Mouse (Mus musculus): ENCODE data around the gene Lrch3. TPM values are rescaled to one million over a fixed set of nuclear protein-coding genes. Genes with fewer than 3 reads are reported as not detected.

Lrch3 gene
- polyA plus RNA-seq, 1 experiment from 2014 or later = 24.3 TPM

DNA sequence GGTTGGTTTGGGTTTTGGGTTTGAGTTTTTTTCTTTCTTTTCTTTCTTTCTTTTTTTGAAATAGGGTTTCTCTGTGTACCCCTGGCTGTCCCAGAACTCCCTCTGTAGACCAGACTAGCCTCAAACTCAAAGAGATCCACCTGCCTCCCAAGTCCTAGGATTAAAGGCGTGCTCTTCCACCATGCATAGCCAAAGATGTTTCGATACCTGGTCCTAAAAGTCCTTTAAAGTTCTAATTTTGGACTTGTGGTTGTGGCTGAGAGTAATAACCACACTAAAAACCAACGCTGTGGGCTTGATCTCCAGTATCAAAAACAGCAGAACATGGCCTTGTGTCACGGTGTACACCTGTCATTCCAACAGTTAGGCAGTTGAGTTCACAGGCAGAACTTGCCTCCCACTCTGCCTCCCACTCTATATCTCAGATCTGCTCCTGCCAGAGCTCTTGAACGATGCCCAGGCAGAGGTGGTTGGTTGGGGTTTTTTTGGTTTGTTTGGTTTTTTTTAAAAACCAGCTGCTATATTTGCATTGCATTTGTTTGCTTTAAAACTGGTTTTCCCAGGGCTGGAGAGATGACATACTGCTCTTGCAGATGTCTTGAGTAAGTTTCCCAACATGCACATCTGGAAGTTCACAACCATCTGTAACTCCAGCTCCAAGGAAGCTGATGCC is 103.9 kb downstream of the Lrch3 start:
- ATAC-seq (no peak), DNase-seq (ENCODE audit: low spot score) (no peak)
- H3K9me3 ChIP-seq (replicated peaks; ENCODE audit: control insufficient read depth, low read length) = no peaks in the 10 kb centered on the region
- peaks cover 24% of the 10 kb centered on the region for H3K36me3 ChIP-seq (ENCODE audit: control insufficient read depth, insufficient read depth, low read length)
- no peaks in the 10 kb centered on the region for H3K27me3 ChIP-seq (replicated peaks; ENCODE audit: control insufficient read depth, insufficient read depth, low read length)
- no peaks in the 10 kb centered on the region for H3K4me1 ChIP-seq (ENCODE audit: control insufficient read depth, insufficient read depth, low read length)
- H3K4me2 ChIP-seq (ENCODE audit: low read length) = no peak overlapping the region
- WGBS = 93% methylated on average over 5 of the region's 5 CpGs
- no peak overlapping the region for H3K9ac ChIP-seq (ENCODE audit: low read length)
- no peak overlapping the region for H3K27ac ChIP-seq (ENCODE audit: low read depth, low read length)
- H3K4me3 ChIP-seq (ENCODE audit: low read depth, low read length) = no peak overlapping the region

DNA sequence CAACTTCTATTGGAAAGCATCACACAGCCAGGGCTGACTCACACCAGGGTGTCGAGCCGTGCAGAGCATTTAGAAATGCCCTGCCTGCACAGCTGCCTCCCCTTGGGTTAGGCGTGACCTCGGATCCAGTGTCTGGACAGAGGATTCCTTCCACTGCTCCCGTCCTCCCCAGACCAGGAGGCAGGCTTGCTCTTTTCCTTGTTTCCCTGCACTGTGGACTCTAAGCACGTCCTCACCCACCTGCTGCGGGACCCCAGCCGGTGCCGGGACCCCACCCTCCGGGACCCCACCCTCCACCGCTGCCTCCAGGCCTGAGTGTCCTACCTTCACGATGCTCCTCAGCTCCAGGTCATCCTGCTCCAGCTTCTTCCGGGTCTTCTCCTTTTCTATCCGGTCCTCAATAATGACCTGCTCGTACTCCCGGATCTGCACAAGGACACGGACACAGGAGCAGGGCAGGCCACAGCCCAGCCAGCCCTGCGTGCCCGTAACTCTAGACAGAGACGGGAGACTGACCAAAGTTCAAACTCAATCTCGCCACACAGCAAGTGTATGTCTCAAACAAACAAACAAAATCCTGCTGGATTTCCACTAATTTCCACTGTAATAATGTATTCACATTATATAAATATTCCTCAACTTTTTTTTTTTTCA is 105.3 kb downstream of the Lrch3 start:
- H3K9me3 ChIP-seq (replicated peaks; ENCODE audit: control insufficient read depth, low read length) = no peaks in the 10 kb centered on the region
- no peak for DNase-seq (ENCODE audit: low spot score)
- H3K27ac ChIP-seq (ENCODE audit: low read depth, low read length) = no peak overlapping the region
- no peaks in the 10 kb centered on the region for H3K27me3 ChIP-seq (replicated peaks; ENCODE audit: control insufficient read depth, insufficient read depth, low read length)
- no peak overlapping the region for H3K4me2 ChIP-seq (ENCODE audit: low read length)
- no peak overlapping the region for H3K4me3 ChIP-seq (ENCODE audit: low read depth, low read length)
- WGBS = 84% methylated on average over 21 of the region's 21 CpGs
- no peaks in the 10 kb centered on the region for H3K4me1 ChIP-seq (ENCODE audit: control insufficient read depth, insufficient read depth, low read length)
- peaks cover 9% of the 10 kb centered on the region for H3K36me3 ChIP-seq (ENCODE audit: control insufficient read depth, insufficient read depth, low read length)
- ATAC-seq = no peak
- no peak overlapping the region for H3K9ac ChIP-seq (ENCODE audit: low read length)

DNA sequence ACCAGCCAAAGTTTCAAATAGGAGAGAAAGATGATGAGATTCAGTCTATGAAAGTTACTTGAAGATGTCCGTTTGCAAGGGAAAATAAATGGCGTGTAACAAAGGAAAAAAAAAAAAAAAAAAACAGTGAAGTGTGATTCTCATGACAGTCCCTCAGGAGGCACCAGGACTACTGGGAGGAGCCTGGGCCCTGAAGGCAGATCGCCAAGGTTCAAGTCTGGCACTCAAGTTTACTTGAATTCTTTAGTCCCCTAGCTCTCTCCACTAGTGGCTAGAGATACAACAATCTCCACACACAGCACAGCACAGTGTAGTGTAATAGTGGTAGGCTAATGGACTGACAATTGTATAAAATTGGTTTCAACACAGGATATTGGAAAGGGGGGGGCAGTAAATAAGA is 107.5 kb downstream of the Lrch3 start:
- peaks cover 3% of the 10 kb centered on the region; the same call in 1 of the 2 replicates for H3K4me1 ChIP-seq (ENCODE audit: control insufficient read depth, insufficient read depth, low read length)
- no peaks in the 10 kb centered on the region for H3K27me3 ChIP-seq (replicated peaks; ENCODE audit: control insufficient read depth, insufficient read depth, low read length)
- 84% methylated on average over 3 of the region's 3 CpGs for WGBS
- peaks cover 3% of the 10 kb centered on the region; the same call in 1 of the 2 replicates for H3K36me3 ChIP-seq (ENCODE audit: control insufficient read depth, insufficient read depth, low read length)
- no peak overlapping the region for H3K27ac ChIP-seq (ENCODE audit: low read depth, low read length)
- H3K9ac ChIP-seq (ENCODE audit: low read length) = no peak overlapping the region
- no peak overlapping the region for H3K4me3 ChIP-seq (ENCODE audit: low read depth, low read length)
- DNase-seq (ENCODE audit: low spot score) (no peak), ATAC-seq (no peak)
- H3K4me2 ChIP-seq (ENCODE audit: low read length) = no peak overlapping the region
- H3K9me3 ChIP-seq (replicated peaks; ENCODE audit: control insufficient read depth, low read length) = no peaks in the 10 kb centered on the region

DNA sequence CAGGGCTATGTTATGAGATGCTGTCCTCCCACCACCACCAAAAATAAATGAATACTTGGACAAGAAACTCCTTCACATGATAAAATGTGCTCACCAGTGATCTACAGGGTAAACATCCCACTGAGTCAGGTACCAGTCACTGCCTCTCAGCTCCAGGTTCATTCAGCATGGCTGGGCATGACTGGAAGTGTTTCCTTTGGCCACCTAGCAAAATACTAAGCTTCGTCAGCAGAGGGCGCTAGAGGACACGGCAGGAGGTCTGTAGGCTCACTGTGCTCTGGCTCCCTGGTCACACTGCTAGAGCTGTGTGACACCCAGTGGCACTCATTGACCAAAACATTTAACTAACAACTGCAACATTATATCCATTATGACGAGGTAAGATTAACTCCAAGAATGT is 109.8 kb downstream of the Lrch3 start:
- WGBS = 4% methylated on average over 4 of the region's 4 CpGs
- H3K4me1 ChIP-seq (ENCODE audit: control insufficient read depth, insufficient read depth, low read length) = peaks cover 3% of the 10 kb centered on the region; the same call in 1 of the 2 replicates
- no peak overlapping the region for H3K4me2 ChIP-seq (ENCODE audit: low read length)
- no peaks in the 10 kb centered on the region for H3K9me3 ChIP-seq (replicated peaks; ENCODE audit: control insufficient read depth, low read length)
- H3K27ac ChIP-seq (ENCODE audit: low read depth, low read length) = no peak overlapping the region
- DNase-seq (ENCODE audit: low spot score) = peak; percentile 78
- no peak overlapping the region for H3K9ac ChIP-seq (ENCODE audit: low read length)
- ATAC-seq = peak; percentile 60; the same call in 1 of the 2 replicates
- H3K36me3 ChIP-seq (ENCODE audit: control insufficient read depth, insufficient read depth, low read length) = no peaks in the 10 kb centered on the region
- no peaks in the 10 kb centered on the region for H3K27me3 ChIP-seq (replicated peaks; ENCODE audit: control insufficient read depth, insufficient read depth, low read length)
- H3K4me3 ChIP-seq (ENCODE audit: low read depth, low read length) = no peak overlapping the region

DNA sequence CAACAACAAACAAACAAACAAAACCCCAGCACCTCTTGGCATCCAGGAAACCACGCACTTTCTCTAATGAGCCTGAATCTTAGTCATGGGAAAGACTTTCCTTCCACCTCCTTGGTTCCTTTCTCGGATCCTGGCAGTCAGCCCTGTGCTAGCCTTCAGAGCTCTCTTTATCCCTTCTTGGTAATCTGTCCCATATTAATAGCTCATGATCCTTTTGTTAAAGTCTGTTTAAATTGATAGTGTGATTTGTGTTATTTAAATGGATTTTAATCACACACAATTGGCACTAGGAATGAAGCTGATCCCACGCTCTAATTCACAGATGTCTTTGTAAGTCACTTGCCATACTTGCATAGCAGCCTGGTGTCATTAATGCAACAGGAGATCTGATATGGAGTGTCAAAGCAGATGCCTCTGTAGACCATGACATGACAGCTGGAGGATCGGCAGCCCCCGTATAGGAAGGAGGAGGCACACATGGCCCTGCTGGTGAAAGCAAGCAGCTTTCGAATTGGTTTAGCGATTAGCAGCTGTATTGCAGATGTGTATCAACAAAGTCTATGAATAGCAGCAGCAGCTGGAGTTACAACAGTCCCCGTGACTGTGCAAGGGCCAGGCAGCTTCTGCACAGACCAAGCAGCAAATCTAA is 110.7 kb downstream of the Lrch3 start:
- Histone ChIP-seq H3K27ac (ENCODE audit: low read depth, low read length) (no peak overlapping the region), H3K4me1 (ENCODE audit: control insufficient read depth, insufficient read depth, low read length) (peaks cover 3% of the 10 kb centered on the region; the same call in 1 of the 2 replicates), H3K4me3 (ENCODE audit: low read depth, low read length) (no peak overlapping the region), H3K36me3 (ENCODE audit: control insufficient read depth, insufficient read depth, low read length) (no peaks in the 10 kb centered on the region), H3K27me3 (replicated peaks; ENCODE audit: control insufficient read depth, insufficient read depth, low read length) (no peaks in the 10 kb centered on the region), H3K9ac (ENCODE audit: low read length) (no peak overlapping the region), H3K4me2 (ENCODE audit: low read length) (no peak overlapping the region), H3K9me3 (replicated peaks; ENCODE audit: control insufficient read depth, low read length) (no peaks in the 10 kb centered on the region)
- peak; percentile 72 for ATAC-seq
- peak; percentile 45 for DNase-seq (ENCODE audit: low spot score)
- WGBS = 41% methylated on average over 8 of the region's 8 CpGs

DNA sequence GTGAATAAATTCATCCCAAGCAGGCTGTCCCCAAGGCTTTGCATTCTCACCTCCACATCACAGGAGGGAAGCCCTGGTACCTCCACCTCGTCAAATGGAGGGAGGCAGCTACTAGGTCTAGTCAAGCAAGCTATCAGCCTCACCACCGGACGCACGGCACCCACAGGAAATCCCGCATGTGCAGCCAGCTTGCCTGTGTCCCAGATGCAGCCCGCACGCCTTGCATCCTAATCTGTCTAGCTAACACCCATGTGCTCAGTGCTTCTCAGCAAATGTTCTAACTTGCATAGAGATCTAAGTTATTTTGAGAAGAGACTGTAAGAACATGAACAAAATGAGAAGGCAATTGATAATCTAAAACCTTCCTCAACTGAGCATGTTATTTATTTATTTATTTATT is 112.5 kb downstream of the Lrch3 start:
- no peak overlapping the region for H3K4me3 ChIP-seq (ENCODE audit: low read depth, low read length)
- ATAC-seq (no peak), DNase-seq (ENCODE audit: low spot score) (no peak)
- H3K27ac ChIP-seq (ENCODE audit: low read depth, low read length) = no peak overlapping the region
- H3K36me3 ChIP-seq (ENCODE audit: control insufficient read depth, insufficient read depth, low read length) = no peaks in the 10 kb centered on the region
- H3K27me3 ChIP-seq (replicated peaks; ENCODE audit: control insufficient read depth, insufficient read depth, low read length) = no peaks in the 10 kb centered on the region
- no peak overlapping the region for H3K4me2 ChIP-seq (ENCODE audit: low read length)
- WGBS = 93% methylated on average over 7 of the region's 7 CpGs
- no peak overlapping the region for H3K9ac ChIP-seq (ENCODE audit: low read length)
- peaks cover 3% of the 10 kb centered on the region; the same call in 1 of the 2 replicates for H3K4me1 ChIP-seq (ENCODE audit: control insufficient read depth, insufficient read depth, low read length)
- H3K9me3 ChIP-seq (replicated peaks; ENCODE audit: control insufficient read depth, low read length) = no peaks in the 10 kb centered on the region

DNA sequence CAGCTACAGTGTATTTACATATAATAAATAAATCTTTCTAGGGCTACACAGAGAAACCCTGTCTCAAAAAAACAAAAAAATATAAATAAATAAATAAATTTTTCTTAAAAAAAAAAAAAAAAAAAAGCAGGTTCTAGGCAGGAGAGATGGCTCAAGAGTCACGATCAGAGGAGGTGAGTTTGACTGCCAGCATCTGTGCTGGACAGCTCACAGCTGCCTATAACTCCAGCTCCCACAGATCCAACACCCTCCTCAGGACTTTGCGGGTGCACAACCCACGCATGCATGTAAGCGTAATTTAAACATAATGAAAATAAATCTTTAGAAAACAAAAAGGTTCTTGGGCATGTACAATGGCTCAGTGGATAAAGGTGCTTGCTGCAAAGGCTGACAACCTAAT is 122.1 kb downstream of the Lrch3 start:
- ATAC-seq (no peak), DNase-seq (ENCODE audit: low spot score) (no peak)
- no peak overlapping the region for H3K4me3 ChIP-seq (ENCODE audit: low read depth, low read length)
- no peaks in the 10 kb centered on the region for H3K27me3 ChIP-seq (replicated peaks; ENCODE audit: control insufficient read depth, insufficient read depth, low read length)
- no peaks in the 10 kb centered on the region for H3K4me1 ChIP-seq (ENCODE audit: control insufficient read depth, insufficient read depth, low read length)
- no peak overlapping the region for H3K9ac ChIP-seq (ENCODE audit: low read length)
- no peaks in the 10 kb centered on the region for H3K36me3 ChIP-seq (ENCODE audit: control insufficient read depth, insufficient read depth, low read length)
- no peak overlapping the region for H3K27ac ChIP-seq (ENCODE audit: low read depth, low read length)
- H3K4me2 ChIP-seq (ENCODE audit: low read length) = no peak overlapping the region
- no peaks in the 10 kb centered on the region for H3K9me3 ChIP-seq (replicated peaks; ENCODE audit: control insufficient read depth, low read length)
- WGBS = 85% methylated on average over 4 of the region's 4 CpGs

DNA sequence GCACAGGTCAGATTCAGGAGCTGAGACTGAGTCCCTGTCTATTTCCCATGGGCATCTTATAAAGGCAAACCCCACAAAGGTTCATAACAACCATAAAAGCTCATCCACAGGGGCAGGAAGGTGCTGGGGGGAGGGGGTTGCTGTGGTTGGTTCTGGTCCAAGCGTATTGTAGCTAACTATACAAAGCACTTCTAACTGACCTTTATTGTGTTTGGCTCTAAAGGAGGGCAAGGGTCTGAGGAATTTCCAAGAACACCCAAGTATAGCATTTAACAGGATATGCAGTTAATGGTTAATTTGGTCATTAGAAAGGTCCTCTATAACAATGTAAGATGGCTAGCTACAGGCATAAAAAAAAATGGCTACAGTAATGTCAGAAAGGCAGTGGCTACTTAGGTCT is 128.8 kb downstream of the Lrch3 start:
- Histone ChIP-seq H3K36me3 (ENCODE audit: control insufficient read depth, insufficient read depth, low read length) (no peaks in the 10 kb centered on the region), H3K9ac (ENCODE audit: low read length) (no peak overlapping the region), H3K9me3 (replicated peaks; ENCODE audit: control insufficient read depth, low read length) (no peaks in the 10 kb centered on the region), H3K27me3 (replicated peaks; ENCODE audit: control insufficient read depth, insufficient read depth, low read length) (no peaks in the 10 kb centered on the region), H3K27ac (ENCODE audit: low read depth, low read length) (no peak overlapping the region), H3K4me1 (ENCODE audit: control insufficient read depth, insufficient read depth, low read length) (no peaks in the 10 kb centered on the region), H3K4me3 (ENCODE audit: low read depth, low read length) (no peak overlapping the region), H3K4me2 (ENCODE audit: low read length) (no peak overlapping the region)
- DNase-seq (ENCODE audit: low spot score) = no peak
- WGBS = 76% methylated on average over 1 of the region's 1 CpGs
- ATAC-seq = no peak

DNA sequence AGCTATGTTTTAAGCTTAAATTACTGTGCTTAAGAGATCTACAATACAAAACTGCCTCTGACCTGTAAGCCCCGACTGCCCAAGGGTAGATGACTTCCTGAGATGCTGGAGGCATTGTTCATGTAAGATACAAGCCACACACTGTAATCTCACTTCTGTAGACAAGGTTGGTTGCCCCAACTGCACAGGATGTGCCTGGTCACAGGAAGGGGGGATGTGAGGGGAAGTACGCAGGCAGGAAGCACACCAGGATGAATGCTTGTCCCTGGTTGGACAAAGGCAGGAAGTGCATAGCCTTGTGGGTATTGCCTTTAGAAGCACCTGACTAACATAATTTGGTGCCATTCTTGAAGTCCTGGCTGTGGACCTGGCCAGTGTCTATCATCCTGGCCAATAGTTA is 129.4 kb downstream of the Lrch3 start:
- Histone ChIP-seq H3K9me3 (replicated peaks; ENCODE audit: control insufficient read depth, low read length) (no peaks in the 10 kb centered on the region), H3K27me3 (replicated peaks; ENCODE audit: control insufficient read depth, insufficient read depth, low read length) (no peaks in the 10 kb centered on the region), H3K27ac (ENCODE audit: low read depth, low read length) (no peak overlapping the region), H3K36me3 (ENCODE audit: control insufficient read depth, insufficient read depth, low read length) (no peaks in the 10 kb centered on the region), H3K4me3 (ENCODE audit: low read depth, low read length) (no peak overlapping the region), H3K9ac (ENCODE audit: low read length) (no peak overlapping the region), H3K4me1 (ENCODE audit: control insufficient read depth, insufficient read depth, low read length) (no peaks in the 10 kb centered on the region), H3K4me2 (ENCODE audit: low read length) (no peak overlapping the region)
- DNase-seq (ENCODE audit: low spot score) (no peak), ATAC-seq (no peak)
- 76% methylated on average over 2 of the region's 2 CpGs for WGBS
